Mouse (Mus musculus) liver, postnatal 0 days (tissue): ENCODE results near the gene Arap1.

Experiments used
- CTCF ChIP-seq: sonication (generic); IDR thresholded peaks from 2 replicates; pipeline ENCODE4 v1.5.1; 2016; ENCODE audit warnings: antibody characterized with exemption, low read depth
- EP300 ChIP-seq: IDR thresholded peaks from 2 replicates; pipeline ENCODE4 v1.6.1; 2016; ENCODE audit warnings: antibody characterized with exemption, low read depth, mild to moderate bottlenecking

GRCm38 (mm10) chr7:101437876-101438275 lies 90.0 kb downstream of the Arap1 start:
- TF ChIP-seq CTCF = no peak
- no peak for TF ChIP-seq EP300
